Mouse (Mus musculus) erythroblast, embryonic 14.5 days (primary cell): ENCODE measurements around the gene Smyd3.

Experiments
- GATA1 ChIP-seq: IDR thresholded peaks from 2 replicates; pipeline ENCODE4 v1.6.1; 2012; ENCODE audit warnings: low read length, inconsistent platforms, mixed read lengths
- TAL1 ChIP-seq: IDR thresholded peaks from 3 replicates; pipeline ENCODE4 v1.6.1; 2012; ENCODE audit warnings: low read length, inconsistent platforms, mixed read lengths

DNA sequence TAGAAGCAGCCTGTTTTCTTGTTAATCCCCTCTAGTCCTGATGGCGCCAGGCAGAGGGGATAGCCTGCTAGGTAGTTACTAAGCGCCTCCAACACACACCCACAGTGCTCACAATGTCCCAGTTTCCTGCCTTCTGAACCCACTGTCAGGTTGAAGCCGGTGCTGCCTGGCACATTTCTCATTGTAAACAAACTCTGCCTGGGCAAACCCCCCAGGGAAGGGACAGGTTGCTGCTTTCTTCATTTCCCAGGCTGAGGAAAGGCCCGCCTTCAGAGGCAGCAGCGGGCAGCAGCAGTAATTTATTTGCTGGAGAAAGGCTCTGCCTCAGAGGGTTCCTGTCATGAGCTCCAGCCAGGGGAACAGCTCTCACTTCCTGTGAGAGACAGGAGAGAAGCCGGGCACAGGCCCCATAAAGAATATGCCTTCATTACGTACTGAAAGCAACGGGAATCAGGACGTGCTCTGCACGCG is 256.3 kb downstream of the Smyd3 start:
- no peak for TF ChIP-seq GATA1
- no peak for TF ChIP-seq TAL1
